Mouse (Mus musculus) adrenal gland, adult 10 weeks (tissue): Measurements from ENCODE around the gene Peg3. TPM values are rescaled to one million over a fixed set of nuclear protein-coding genes. Genes with fewer than 3 reads are reported as not detected.

Experiments
- polyA plus RNA-seq: library from polyadenylated mRNA; stranded (reverse); fragments of 350-450 nt; fragmentation: Illumina TruSeq; extraction: RNeasy Lipid Tissue Mini Kit (QIAGEN cat#74804); gene quantifications from one replicate; pipeline ENCODE4 v1.2.3, GENCODE M21; 2014; ENCODE audit warnings: low read depth, low replicate concordance

Peg3 gene
- polyA plus RNA-seq: 60.7 TPM

DNA sequence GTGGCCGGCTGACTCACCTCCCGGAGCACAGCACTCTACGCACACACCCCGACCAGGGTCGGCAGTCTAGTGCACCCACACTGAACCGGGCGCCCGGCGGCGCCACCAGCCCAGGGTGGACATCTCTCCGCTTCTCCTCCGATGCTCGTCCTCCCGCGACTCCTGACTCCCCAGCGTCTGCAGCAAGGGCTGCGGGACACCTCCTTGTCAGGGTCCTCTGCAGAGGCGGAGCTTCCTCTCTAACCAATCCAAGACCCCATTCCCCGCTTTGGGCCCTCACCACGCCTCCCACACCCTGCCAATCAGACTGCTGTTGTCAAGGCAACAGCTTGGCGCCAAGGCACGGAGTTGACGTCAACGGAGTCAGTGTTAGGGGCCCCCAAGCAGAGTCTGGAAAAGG is at the start of gene Peg3, which contains the start of gene Usp29:
TSS of gene Peg3 (minus strand) at position 191 of the 400 bp plus-strand sequence.
TSS of gene Usp29 (plus strand) at position 338 of the 400 bp plus-strand sequence.

DNA sequence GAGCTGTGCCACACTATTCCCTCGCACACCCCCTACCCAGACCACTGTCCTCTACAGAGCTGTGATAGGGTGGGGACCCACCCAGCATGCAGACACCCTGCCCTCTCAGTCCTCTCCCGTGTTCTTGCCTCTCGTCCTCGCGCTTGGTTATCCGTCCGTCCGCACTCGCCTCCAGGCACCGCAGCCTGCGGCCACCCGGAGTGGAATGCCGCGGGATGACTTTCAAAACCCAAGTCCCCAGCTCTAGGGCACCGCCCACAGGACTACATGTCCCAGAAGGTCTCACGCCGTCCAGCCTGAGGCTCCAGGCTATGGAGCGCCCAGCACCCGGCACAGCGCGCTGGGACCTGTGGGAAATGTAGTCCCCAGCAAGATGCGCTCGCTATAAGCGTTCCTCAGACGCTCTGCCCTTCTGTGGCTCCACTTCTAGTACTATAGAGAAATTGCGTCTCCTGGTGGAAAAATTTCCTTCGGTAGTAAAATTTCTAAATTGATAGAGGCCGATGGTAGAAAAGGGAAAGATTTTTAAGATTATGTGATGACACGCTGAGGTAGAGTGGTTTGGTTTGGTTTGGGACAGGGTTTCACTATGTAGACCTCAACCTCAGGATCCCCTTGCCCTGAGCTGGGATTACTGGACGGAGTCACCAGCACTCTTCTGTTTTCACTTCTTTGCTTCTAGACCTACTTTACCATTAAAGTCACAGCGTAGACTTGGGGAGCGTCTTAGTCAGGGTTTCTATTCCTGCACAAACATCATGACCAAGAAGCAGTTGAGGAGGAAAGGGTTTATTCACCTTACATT is 33.8 kb downstream of the Peg3 start, which contains the start of gene Zim1:
TSS of gene Zim1 (minus strand) at position 210 of the 805 bp plus-strand sequence.

Other genes with a start within 250 kb of the Peg3 start
- not detected for gene Olfr5, start 243.5 kb downstream of the Peg3 start, polyA plus RNA-seq
- not detected for gene Olfr1347, start 230.7 kb downstream of the Peg3 start, polyA plus RNA-seq
- not detected for gene Olfr1348, start 221.7 kb downstream of the Peg3 start, polyA plus RNA-seq
- gene Olfr1349, start 207.5 kb downstream of the Peg3 start, polyA plus RNA-seq: not detected
- not detected for gene Olfr1350, start 165.6 kb downstream of the Peg3 start, polyA plus RNA-seq
- 5.2 TPM for gene Zim1, start 34.0 kb downstream of the Peg3 start, polyA plus RNA-seq
- gene Usp29, start 147 bp upstream of the Peg3 start, polyA plus RNA-seq: 1.2 TPM